Mouse (Mus musculus): ENCODE results near the gene A730071L15Rik. TPM values are rescaled to one million over a fixed set of nuclear protein-coding genes. Genes with fewer than 3 reads are reported as not detected.

Gene A730071L15Rik
- total and polyA plus RNA-seq, 3 experiments: 0.71 TPM; not detected in 2

DNA sequence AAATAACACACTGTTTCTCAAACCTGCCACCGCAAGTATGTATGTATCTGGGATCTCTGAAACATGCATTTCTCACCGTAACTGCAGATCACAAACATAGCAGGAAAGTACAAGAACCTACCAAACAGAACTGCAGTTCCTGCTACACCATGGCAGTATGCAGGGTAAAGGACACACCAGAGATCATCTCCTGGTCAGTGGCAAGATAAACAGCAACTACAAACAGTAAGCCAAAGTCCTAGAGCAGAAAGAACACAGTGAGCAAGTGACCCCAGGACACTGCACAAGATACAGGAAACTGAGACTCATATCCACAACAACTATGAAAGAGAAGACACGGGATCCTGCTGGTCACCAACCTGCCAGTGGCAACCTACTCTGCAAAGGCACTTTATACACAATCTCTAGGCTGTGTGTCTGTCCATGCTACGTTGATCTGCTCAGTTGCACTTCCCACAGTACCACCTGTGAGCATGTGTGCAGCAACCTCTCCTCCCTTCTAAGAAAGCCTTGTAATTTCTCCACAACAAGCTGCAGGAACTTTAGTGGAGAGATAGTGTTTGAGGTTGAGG lies 40.0 kb upstream of the A730071L15Rik start:
- no peak for ATAC-seq (ENCODE audit: extremely low read depth, insufficient number of reproducible peaks, low FRiP score, poor library complexity, severe bottlenecking)

DNA sequence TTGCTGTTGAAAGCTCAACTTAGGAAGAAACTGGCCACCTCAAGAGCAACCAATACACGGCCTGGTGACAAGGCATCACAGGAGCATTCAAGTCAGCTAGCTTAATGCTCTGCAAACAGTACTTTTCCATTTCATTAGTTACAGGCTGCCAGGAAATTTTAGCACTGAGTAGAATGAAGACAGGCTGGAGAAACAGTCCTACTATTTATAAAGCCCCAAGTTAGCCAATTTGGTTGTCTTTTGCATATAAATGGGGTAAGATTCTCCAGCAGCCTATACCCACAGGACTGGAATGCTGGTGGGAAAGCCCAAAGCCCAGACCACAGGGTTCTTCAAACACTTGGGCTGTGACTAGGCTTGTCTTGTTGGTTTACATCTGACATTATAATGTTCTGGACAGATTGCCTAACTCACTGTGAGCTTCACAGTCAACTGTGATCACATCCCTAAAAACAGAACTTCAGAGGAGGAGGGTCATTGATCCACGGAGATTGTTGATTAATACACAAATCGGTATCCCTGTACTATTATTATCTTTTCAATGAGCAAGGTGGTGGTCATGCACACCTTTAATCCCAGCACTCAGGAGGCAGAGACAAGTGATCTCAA lies 39.1 kb upstream of the A730071L15Rik start:
- ATAC-seq (ENCODE audit: extremely low read depth, insufficient number of reproducible peaks, low FRiP score, poor library complexity, severe bottlenecking) (no peak), DNase-seq (ENCODE audit: low spot score) (no peak)
- Histone ChIP-seq H3K9me3 (replicated peaks) (no peaks in the 10 kb centered on the region), H3K4me1 (ENCODE audit: insufficient read depth, low read depth, low read length) (no peaks in the 10 kb centered on the region; the same call in 1 of the 2 replicates), H3K27me3 (ENCODE audit: insufficient read depth, low read length) (no peaks in the 10 kb centered on the region), H3K4me3 (ENCODE audit: low read depth, low read length) (no peak overlapping the region), H3K36me3 (replicated peaks) (peaks cover 27% of the 10 kb centered on the region)
- no peak for TF ChIP-seq GATA2 (IDR thresholded peaks at IDR 0.05; ENCODE audit: borderline replicate concordance, low read depth, low read length)

More for the DNA sequence above, 40.0 kb upstream of the A730071L15Rik start:
- no peak for DNase-seq (ENCODE audit: low spot score)
- TF ChIP-seq POLR2AphosphoS5 (IDR thresholded peaks at IDR 0.05; ENCODE audit: insufficient replicate concordance, low read depth, low read length): no peak
- TF ChIP-seq TAL1 (conservative IDR thresholded peaks at IDR 0.05; ENCODE audit: low read depth, low read length): no peak
- no peak for TF ChIP-seq GATA2 (IDR thresholded peaks at IDR 0.05; ENCODE audit: borderline replicate concordance, low read depth, low read length)
- no peak for TF ChIP-seq CTCF (IDR thresholded peaks at IDR 0.05; ENCODE audit: low read depth, low read length)
- TF ChIP-seq GATA1 (IDR thresholded peaks at IDR 0.05; ENCODE audit: borderline replicate concordance, low read length): no peak
- Histone ChIP-seq H3K27me3 (ENCODE audit: insufficient read depth, low read length) (no peaks in the 10 kb centered on the region), H3K4me1 (ENCODE audit: insufficient read depth, low read depth, low read length) (peaks cover 4% of the 10 kb centered on the region), H3K36me3 (replicated peaks) (peaks cover 24% of the 10 kb centered on the region), H3K4me3 (ENCODE audit: low read depth, low read length) (no peak overlapping the region), H3K9me3 (replicated peaks) (no peaks in the 10 kb centered on the region)

GRCm38 (mm10) chr11:6161549-6161948 lies 38.3 kb upstream of the A730071L15Rik start:
- Histone ChIP-seq H3K27me3 (ENCODE audit: insufficient read depth, low read length) (no peaks in the 10 kb centered on the region), H3K36me3 (replicated peaks) (peaks cover 33% of the 10 kb centered on the region), H3K4me1 (ENCODE audit: insufficient read depth, low read depth, low read length) (no peaks in the 10 kb centered on the region; the same call in 1 of the 2 replicates), H3K4me3 (ENCODE audit: low read depth, low read length) (no peak overlapping the region), H3K9me3 (replicated peaks) (no peaks in the 10 kb centered on the region)
- ATAC-seq (ENCODE audit: extremely low read depth, insufficient number of reproducible peaks, low FRiP score, poor library complexity, severe bottlenecking) (no peak), DNase-seq (ENCODE audit: low spot score) (no peak)
- TF ChIP-seq GATA1 (IDR thresholded peaks at IDR 0.05; ENCODE audit: borderline replicate concordance, low read length) (no peak), GATA2 (IDR thresholded peaks at IDR 0.05; ENCODE audit: borderline replicate concordance, low read depth, low read length) (no peak), CTCF (IDR thresholded peaks at IDR 0.05; ENCODE audit: low read depth, low read length) (no peak)

GRCm38 (mm10) chr11:6163062-6163461 lies 36.8 kb upstream of the A730071L15Rik start:
- ATAC-seq (ENCODE audit: extremely low read depth, insufficient number of reproducible peaks, low FRiP score, poor library complexity, severe bottlenecking) (no peak), DNase-seq (ENCODE audit: low spot score) (no peak)
- H3K36me3 ChIP-seq (replicated peaks): peaks cover 33% of the 10 kb centered on the region
- no peaks in the 10 kb centered on the region for H3K27me3 ChIP-seq (ENCODE audit: insufficient read depth, low read length)
- H3K9me3 ChIP-seq (replicated peaks): no peaks in the 10 kb centered on the region
- TF ChIP-seq POLR2AphosphoS5 (IDR thresholded peaks at IDR 0.05; ENCODE audit: insufficient replicate concordance, low read depth, low read length): no peak
- TF ChIP-seq GATA2 (IDR thresholded peaks at IDR 0.05; ENCODE audit: borderline replicate concordance, low read depth, low read length): no peak
- TF ChIP-seq GATA1 (IDR thresholded peaks at IDR 0.05; ENCODE audit: borderline replicate concordance, low read length): no peak
- TF ChIP-seq TAL1 (conservative IDR thresholded peaks at IDR 0.05; ENCODE audit: low read depth, low read length): no peak
- no peak for TF ChIP-seq CTCF (IDR thresholded peaks at IDR 0.05; ENCODE audit: low read depth, low read length)
- no peaks in the 10 kb centered on the region; the same call in 1 of the 2 replicates for H3K4me1 ChIP-seq (ENCODE audit: insufficient read depth, low read depth, low read length)
- H3K4me3 ChIP-seq (ENCODE audit: low read depth, low read length): no peak overlapping the region

GRCm38 (mm10) chr11:6163706-6164105 lies 36.1 kb upstream of the A730071L15Rik start:
- Histone ChIP-seq H3K36me3 (replicated peaks) (peaks cover 37% of the 10 kb centered on the region), H3K4me3 (ENCODE audit: low read depth, low read length) (no peak overlapping the region), H3K27me3 (ENCODE audit: insufficient read depth, low read length) (no peaks in the 10 kb centered on the region), H3K9me3 (replicated peaks) (no peaks in the 10 kb centered on the region), H3K4me1 (ENCODE audit: insufficient read depth, low read depth, low read length) (no peaks in the 10 kb centered on the region; the same call in 1 of the 2 replicates)
- DNase-seq (ENCODE audit: low spot score) (no peak), ATAC-seq (ENCODE audit: extremely low read depth, insufficient number of reproducible peaks, low FRiP score, poor library complexity, severe bottlenecking) (no peak)
- TF ChIP-seq GATA1 (IDR thresholded peaks at IDR 0.05; ENCODE audit: borderline replicate concordance, low read length): no peak
- no peak for TF ChIP-seq CTCF (IDR thresholded peaks at IDR 0.05; ENCODE audit: low read depth, low read length)
- TF ChIP-seq GATA2 (IDR thresholded peaks at IDR 0.05; ENCODE audit: borderline replicate concordance, low read depth, low read length): no peak
- no peak for TF ChIP-seq POLR2AphosphoS5 (IDR thresholded peaks at IDR 0.05; ENCODE audit: insufficient replicate concordance, low read depth, low read length)
- no peak for TF ChIP-seq TAL1 (conservative IDR thresholded peaks at IDR 0.05; ENCODE audit: low read depth, low read length)

DNA sequence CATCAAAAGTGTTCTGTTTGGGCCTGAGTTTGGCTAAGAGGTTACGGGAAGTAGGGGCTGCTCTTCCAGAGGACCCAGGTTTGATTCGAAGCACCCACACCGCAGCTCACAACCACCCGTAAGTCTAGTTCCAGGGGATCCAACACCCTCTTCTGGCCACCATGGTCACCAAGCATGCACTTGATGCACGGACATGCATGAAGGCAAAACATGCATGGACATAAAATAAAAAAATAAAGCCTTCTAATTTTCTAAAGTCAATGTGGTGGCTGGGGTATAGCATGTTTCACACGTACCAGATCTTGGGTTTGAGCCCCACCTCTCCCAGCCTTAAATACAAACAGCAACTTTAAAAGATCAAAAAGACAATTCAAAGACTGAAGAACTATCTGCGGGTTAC lies 35.0 kb upstream of the A730071L15Rik start:
- Histone ChIP-seq H3K9me3 (replicated peaks) (no peaks in the 10 kb centered on the region), H3K27me3 (ENCODE audit: insufficient read depth, low read length) (no peaks in the 10 kb centered on the region), H3K36me3 (replicated peaks) (peaks cover 44% of the 10 kb centered on the region), H3K4me3 (ENCODE audit: low read depth, low read length) (no peak overlapping the region), H3K4me1 (ENCODE audit: insufficient read depth, low read depth, low read length) (no peaks in the 10 kb centered on the region; the same call in 1 of the 2 replicates)
- DNase-seq (ENCODE audit: low spot score) (no peak), ATAC-seq (ENCODE audit: extremely low read depth, insufficient number of reproducible peaks, low FRiP score, poor library complexity, severe bottlenecking) (no peak)
- no peak for TF ChIP-seq POLR2AphosphoS5 (IDR thresholded peaks at IDR 0.05; ENCODE audit: insufficient replicate concordance, low read depth, low read length)
- TF ChIP-seq TAL1 (conservative IDR thresholded peaks at IDR 0.05; ENCODE audit: low read depth, low read length): no peak
- no peak for TF ChIP-seq GATA1 (IDR thresholded peaks at IDR 0.05; ENCODE audit: borderline replicate concordance, low read length)
- TF ChIP-seq CTCF (IDR thresholded peaks at IDR 0.05; ENCODE audit: low read depth, low read length): no peak
